Mouse (Mus musculus): ENCODE results near the gene Rps6ka1. TPM values are rescaled to one million over a fixed set of nuclear protein-coding genes. Genes with fewer than 3 reads are reported as not detected.
"Not testable (repeated sequence)": the region's sequence is repeated elsewhere in the genome, so short reads cannot be mapped to it uniquely, and the experiment has no call there.

Rps6ka1 gene
- total RNA-seq, 4 experiments from 2014 or later = 3.3 to 4.7 (median 4.0) TPM

DNA sequence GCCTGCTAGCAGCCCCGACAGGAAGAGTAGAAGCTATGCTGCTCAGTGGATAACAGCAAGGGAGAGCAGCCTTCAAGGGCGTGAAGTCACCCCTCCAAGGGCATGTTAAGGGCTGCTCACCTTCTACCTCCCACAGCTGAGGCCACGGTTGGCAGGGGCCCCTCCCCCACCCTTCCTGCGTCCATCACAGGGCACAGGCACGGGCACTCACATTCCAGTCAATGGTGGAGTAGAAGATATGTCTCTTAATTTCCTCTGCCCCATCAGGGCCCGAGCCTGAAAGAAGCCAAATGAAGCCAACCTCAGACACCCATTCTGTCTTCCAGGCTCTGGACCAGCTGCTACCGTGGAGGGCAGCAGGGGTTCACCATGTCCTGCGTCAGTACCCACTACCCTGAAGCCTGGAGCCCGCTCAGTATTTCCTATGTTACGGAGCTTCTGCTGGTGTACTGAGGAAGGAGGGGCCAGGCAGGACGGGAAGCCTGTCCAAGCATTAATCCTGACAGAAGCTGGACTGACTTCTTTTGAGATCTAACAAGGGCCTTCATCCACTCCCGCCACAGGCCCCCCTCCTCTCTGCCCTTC, 23.7 kb downstream of the Rps6ka1 start:
- DNase-seq (ENCODE audit: low spot score in 2 of 2) = no peak

DNA sequence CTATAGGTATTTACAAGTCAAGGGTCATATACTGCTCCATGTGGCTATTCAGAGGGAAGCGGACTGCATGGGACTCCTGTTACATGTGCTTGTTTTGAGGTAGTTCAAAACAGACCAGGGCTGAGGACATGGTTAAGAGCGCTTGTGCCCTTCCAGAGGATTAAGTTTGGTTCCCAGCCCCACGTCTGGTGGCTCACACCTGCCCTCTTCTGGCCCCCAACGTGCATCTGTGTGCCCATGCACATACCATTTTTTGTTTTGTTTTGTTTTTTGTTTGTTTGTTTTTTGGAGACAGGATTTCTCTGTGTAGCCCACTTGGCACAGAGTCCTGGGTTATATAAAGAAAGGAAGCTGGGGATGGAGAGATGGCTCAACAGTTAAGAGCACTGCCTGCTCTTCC, 30.1 kb downstream of the Rps6ka1 start:
- DNase-seq (ENCODE audit: low spot score in 2 of 2) = no peak

DNA sequence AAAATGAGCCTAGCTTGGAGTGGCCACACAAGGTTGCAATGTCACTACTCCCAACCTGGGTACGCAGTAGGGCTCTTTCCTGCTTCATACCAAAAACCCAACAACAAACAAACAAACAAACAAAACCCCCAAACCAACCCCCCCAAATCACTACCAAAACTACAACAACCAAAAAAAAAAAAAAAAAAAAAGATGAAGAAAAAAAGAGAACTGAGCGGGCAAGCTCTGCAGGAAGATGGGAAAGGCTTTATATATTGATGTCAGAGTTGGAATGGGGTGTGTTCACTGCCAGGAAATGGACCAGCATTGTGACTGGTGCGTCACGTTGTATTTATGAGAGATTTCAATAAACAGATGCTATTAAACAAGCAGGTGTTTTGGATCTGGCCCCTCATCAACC, 33.0 kb downstream of the Rps6ka1 start:
- DNase-seq (ENCODE audit: low spot score in 2 of 2) = no peak

DNA sequence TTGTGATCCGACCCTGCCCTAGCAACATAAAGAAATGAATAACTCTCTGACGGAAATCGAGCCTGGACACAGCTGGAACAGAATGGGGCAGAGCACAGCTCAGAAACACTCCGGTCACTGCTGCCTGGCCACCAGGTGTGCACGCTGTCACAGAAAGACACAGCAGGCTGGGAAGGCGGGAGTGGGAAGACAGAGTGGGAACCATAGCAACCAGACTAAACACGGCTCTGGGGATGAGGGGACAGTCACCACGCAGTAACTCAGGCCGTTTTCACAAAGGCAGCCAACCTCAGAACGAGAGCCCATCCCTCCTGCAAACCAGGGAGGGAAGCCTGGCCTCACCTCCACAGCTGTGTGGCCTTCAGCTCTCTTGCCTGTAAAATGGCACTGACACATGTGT, 34.0 kb downstream of the Rps6ka1 start:
- DNase-seq (ENCODE audit: low spot score in 2 of 2) = no peak

DNA sequence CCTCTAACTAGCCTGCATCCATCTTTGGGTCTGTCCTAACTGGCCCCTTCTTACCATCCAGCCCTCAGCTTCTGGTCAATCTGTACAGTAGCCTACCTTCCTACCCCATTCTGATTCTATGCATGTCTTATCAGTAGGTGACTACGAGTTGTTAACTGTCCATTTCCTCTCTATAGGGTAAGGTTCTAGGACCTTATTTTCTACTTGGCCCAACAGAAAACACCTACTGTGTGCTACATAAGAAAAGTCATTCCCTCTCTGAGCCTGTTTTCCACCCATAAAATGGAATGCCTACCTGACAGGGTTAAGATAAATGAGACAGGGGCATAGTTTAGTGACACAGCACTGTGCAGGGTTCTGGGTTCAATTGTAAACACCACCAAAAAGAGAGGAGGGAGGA, 41.0 kb downstream of the Rps6ka1 start:
- DNase-seq (ENCODE audit: low spot score in 2 of 2) = no peak

DNA sequence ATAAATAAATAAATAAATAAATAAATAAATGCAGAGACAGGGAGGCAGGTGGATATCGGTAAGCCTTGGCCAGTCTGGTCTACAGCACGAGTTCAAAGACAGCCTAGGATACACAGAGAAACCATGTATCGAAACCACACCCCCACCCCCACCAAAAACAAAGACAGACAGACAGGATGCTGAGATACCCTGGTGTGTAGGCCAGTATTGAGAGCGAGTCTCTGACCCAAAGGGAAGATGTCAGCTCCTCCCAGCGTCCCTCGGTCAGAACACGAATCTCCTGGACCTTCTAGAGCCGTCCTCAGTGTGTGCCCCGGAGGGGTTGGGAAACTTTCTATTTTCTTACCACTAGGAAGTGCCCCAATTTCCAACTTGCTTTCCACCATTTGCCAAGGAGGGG, 42.5 kb downstream of the Rps6ka1 start:
- no peak for DNase-seq (ENCODE audit: low spot score in 2 of 2)

DNA sequence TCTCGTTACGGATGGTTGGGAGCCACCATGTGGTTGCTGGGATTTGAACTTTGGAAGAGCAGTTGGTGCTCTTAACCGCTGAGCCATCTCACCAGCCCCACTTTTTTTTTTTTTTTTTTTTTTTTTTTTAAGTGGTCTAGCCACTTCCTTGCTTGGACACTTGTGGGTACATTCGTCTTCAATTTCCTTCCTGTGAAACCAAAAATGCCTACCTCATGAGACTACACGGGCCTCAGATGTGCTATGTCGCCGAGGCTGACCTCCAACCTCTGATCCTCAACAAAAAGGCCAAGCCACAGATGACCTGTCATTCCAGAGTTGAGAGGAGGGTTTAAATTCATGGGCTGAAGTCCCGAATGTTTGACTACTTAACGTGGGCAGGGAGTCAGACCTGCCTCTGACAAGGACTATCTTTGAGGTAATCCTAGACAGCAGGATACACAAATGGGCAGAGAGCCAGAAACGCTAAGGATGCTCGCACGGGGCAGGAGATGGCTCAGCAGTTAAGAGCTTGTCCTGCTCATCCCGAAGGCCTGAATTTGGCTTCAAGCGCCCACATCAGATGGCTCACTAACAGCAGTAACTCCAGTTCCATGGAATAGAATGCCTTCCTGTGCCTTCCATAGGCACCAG, 43.3 kb downstream of the Rps6ka1 start:
- no peak for DNase-seq (ENCODE audit: low spot score in 2 of 2)

DNA sequence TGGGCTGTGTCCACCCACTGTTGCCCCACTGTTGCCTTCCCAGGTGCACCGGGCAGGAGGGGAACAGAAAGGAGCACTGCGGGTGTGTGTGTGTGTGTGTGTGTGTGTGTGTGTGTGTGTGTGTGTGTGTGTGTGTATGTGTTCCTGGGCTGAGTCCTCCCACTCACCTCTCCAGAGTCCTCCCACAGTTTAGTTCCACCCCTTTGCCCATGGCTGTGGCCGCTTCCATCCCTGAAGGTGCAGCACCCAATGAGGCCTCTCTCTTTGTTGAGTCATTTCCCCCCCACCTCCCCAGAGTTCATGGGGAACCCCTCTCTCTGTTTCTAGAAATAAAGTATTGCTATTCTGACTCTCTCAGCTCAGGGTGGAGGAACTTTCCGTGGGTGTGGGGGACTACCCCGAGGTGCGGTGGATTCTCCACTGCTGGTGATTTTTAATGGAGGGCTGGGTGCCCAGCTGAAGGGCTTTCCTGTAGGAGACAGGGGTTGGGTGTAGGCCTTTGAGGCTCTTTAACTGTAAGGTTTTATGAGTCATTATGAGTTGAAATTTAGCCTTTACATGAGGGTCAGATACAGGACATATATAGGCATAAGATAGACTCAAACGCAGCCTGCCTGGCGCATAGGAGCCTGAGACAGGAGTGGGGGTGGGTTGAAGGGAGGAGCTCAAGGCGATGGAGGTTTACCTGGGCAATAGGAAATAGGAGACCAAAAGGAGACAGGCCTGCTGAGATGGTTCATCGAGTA, 44.4 kb downstream of the Rps6ka1 start:
- no peak for DNase-seq (ENCODE audit: low spot score in 2 of 2)

DNA sequence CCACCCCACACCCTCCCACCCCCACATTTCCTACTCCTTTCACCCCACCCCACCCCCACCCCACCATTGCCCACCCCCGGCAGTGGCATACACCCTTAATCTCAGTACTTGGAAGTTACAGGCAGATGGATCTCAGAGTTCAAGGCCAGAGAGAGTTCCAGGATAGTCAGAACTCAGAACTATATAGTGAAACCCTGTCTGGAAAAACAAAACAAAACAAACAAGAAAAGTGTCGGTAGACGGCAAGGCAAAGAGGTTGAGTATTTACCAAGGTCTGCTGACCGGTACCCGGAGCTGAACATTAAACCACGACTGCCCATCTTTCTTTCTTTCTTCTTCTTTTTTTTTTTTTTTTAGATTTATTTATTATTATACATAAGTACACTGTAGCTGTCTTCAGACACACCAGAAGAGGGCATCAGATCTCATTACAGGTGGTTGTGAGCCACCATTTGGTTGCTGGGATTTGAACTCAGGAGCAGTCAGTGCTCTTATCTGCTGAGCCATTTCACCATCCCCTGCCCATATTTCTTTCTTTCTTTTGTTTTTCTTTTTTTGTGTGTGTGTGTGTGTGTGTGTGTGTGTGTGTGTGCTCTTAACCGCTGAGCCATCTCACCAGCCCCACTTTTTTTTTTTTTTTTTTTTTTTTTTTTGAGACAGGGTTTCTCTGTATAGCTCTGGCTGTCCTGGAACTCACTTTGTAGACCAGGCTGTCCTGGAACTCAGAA, 45.7 kb downstream of the Rps6ka1 start:
- not testable (repeated sequence) for DNase-seq (ENCODE audit: low spot score in 2 of 2)

DNA sequence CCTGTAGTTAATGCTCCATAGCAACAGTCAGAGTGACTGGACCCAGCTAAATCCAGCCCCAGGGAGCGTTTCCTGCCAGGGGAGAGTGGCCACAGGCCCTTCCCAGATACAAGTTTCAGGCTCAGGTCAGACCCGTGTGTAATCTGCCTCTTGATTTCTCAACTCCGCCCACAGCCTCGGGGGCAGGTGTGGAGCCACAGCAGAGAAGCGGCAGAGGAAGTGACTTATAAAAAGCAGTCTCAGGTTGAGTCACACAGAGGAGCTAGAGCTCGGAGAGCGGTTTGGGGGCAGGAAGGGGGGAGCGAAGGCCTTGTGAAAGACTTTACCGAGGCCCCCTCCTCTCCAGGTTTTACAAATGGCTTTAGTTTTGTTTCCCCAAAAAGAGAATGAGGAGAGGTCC, 46.6 kb downstream of the Rps6ka1 start:
- no peak for DNase-seq (ENCODE audit: low spot score in 2 of 2)

DNA sequence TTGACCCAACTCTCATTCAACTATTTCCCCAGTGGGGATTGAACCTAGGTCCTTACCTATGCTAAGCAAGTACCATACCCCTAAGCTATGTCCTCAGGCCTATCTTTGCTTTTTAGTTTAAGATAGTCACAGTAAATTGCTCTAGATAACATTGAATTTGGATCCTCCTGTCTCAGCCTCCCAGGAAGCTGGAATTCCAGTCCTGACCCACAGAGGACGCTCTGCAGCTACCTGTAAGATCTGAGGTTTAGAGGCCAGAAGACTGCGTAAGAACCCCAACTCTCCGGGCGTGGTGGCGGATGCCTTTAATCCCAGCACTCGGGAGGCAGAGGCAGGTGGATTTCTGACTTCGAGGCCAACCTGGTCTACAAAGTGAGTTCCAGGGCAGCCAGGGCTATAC, 47.1 kb downstream of the Rps6ka1 start:
- no peak for DNase-seq (ENCODE audit: low spot score in 2 of 2)

DNA sequence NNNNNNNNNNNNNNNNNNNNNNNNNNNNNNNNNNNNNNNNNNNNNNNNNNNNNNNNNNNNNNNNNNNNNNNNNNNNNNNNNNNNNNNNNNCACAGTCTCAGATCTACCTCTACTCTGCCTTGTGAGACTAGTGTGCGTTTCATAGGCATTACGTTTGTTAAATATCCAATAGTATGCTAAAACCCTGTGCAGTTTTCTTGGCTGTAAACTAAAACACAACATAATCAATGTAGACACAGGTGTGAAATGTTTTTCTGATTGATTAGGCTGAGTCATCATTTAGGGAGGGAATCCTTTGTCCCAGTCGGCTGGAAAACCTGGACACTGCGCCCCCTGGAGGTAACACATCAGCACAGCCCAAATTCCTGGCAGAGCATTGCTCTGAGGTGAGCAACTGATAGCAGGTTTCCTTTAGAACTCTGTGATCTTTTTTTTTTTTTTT, 48.2 kb downstream of the Rps6ka1 start:
- DNase-seq (ENCODE audit: low spot score in 2 of 2) = no peak

DNA sequence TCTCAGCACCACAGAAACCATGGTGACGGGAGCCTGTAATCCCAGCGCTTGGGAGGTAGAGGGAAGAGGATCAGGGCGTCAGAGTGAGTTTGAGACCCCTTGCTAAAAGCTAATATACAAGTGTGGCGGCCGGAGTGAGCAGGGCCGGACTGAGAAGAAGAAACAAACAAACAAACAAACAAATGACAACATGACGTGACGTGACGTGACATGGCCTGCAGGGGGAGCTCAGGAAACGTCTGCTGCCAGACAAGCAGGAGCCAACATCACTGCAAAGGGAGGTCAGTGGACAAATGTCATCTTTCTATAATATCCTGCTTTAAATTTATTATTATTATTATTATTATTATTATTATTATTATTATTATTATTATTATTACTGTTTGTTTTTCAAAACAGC, 51.0 kb downstream of the Rps6ka1 start:
- no peak for DNase-seq (ENCODE audit: low spot score in 2 of 2)

DNA sequence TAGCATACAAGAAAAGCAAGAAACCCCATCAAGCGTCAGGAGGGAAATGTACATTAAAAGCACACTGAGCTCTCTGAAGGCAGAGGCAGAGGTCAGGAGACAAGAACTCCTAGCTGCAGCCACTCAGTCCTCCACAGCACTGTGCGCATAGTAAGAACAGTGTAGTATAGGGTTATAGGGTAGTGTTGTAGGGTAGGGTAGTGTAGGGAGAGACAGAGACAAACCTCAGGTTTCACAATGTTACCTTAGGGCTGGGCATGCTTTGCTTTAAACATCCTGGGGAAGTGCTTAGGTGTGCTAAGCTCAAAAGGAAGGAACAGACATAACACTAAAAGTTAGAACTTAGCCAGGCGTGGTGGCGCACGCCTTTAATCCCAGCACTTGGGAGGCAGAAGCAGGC, 52.4 kb downstream of the Rps6ka1 start:
- DNase-seq (ENCODE audit: low spot score in 2 of 2) = no peak

DNA sequence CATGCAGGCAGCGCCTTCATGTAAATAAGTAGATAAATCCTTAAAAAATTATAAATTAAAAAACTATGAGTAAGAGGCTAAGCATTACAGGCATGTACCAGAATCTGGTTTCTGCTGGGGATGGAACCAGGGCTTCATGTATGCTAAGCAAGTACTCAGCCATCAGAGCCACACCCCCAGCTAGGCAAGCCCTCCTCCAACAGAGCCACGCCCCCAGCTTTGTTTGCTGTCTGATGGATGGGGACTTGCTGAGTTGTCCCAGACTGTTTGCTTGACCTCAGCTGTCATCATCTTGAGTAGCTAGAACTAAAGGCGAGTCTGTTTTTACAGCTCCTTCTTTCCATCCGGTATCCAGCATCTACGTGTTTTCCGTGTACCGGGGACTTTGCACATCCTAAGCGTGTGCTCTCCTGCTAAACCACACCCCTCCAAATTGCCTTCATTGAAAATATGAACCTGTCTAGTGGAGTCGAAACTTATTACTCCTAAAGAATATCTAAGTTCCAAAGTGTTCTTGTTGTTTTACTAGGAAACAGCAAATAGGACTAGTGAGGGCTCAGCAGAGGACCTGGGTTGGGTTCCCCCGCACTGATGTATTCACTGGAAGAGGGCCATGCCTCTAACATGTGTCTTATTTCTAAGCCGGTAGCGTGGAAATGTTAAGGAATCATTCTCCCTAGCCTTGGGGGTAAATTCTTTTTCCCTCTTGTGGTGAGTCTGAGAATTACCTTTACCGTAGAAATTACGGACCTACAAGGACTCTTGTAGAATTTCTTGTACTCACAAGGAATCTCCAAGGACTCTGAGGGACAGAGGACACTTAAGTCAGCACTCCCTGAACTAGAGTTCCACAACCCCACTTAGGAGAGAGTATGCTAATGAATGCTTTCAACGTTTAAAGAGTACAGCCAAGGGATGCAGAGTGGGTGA, 54.4 kb downstream of the Rps6ka1 start:
- no peak for DNase-seq (ENCODE audit: low spot score in 2 of 2)

DNA sequence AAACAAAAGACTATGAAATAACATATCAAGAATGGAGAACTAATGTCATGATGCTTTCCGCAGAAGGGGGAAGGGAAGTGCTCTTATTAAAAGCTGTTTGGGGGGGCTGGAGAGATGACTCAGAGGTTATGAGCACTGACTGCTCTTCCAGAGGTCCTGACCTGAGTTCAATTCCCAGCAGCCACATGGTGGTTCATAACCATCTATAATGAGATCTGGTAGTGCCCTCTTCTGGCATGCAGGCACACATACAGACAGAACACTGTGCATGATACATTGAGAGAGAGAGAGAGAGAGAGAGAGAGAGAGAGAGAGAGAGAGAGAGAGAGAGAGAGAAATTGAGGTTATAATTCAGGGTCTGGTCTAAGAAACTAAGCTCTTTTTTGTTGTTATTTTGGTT, 57.1 kb downstream of the Rps6ka1 start:
- no peak for DNase-seq (ENCODE audit: low spot score in 2 of 2)

DNA sequence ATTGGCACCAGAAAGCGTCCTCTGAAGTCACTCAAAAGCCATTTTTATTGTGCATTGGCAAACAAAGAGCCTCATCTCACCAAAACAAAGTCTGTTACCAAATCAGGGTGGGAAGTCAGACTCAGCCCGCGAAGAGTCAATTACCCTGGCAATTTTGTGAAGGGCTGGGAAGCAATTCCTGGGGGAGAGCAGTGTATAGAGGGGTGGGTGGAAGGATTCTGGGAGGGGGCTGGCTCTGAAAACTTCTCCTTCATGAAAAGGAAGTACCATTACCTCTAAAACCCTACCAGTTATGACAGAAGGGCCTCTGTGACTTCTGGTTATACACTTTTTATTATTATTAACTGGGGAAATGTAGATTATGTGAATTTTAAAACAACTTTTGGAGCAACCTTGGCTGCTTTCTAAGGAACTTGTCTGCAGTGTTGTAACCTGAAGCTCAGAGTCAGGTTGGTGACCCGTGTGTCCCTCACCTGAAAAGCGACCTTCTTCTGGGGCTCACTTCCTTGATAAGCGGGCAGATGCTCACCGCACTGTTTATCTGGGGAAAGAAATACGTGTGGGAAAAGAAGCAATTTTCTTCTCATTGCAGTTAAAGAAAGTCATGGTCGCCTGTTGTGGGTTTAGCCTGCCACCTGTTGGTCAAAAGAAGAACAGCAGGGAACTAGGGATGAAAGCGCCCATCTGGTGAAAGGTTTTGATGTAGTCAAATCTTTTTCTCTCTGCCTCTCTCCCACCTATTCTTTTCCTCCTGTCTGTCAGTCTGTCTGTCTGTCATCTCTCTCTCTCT, 58.1 kb downstream of the Rps6ka1 start:
- peak; percentile 43 to 45 for DNase-seq (ENCODE audit: low spot score in 2 of 2)

DNA sequence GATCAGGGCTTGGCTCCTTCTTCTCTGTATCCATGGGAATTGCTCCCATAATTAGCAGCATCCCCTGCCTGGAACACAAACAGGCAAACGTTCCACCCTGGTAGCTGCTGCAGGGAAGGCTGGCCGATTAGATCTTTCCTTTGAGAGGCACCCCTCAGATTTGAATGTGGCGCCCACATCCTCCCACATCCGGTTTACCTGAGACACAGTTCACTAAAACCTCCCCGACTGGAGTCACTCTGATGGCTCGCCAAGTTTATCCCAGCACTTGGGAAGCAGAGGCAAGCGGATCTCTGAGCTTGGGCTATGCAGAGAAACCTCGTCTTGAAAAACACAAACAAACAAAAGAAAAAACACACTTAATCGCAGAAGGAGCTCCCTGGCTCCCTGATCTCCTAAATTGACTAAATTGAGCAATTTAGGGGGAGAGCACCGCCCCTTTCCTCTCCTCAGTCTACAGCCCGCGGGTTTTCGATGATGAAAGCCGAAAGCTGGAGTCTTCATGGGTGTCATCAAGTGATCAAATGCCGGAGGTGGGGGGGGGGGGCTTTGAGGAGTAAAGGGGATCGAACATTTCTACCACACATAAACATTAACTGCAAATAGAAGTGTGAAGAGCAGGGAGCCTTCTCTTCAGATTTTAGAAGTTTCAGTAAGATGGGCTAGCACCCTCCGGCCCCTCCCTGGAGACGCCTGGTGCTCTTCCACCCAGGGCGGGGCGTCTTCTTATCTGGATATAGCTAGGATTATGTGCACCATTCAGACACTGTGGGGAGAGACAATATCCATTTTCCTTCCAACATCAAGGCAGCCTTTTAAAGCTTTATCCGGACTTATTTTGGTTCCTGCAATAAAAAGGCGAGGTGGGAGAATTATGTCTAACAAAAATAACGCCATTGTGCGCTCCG, 59.5 kb downstream of the Rps6ka1 start:
- DNase-seq (ENCODE audit: low spot score in 2 of 2) = no peak

DNA sequence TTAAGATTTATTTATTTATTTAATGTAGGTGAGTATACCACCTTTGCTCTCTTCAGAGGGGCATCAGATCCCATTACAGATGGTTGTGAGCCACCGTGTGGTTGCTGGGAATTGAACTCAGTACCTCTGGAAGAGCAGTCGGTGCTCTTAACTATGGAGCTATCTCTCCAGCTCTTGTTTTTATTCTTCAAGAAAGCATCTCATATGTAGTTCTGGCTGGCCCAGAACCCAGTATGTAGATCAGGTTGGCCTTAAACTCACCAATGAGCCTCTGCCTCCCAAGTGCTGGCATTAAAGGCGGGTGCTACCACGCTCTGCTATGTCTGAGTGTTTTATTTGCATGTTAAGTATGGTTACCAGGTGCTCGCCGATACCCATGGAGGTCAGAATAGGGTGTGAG, 60.2 kb downstream of the Rps6ka1 start:
- DNase-seq (ENCODE audit: low spot score in 2 of 2) = no peak
